Mouse (Mus musculus): ENCODE measurements around the gene Gdf5. TPM values are rescaled to one million over a fixed set of nuclear protein-coding genes. Genes with fewer than 3 reads are reported as not detected.
A peak's percentile ranks its signal among the peaks of the same experiment; 100 is the strongest.

Gene Gdf5
- 2.4 and 4.0 TPM in 2 replicates for polyA plus RNA-seq (2015; fragmentation: Nextera tagmentation; extraction: Ambion mirVana)

DNA sequence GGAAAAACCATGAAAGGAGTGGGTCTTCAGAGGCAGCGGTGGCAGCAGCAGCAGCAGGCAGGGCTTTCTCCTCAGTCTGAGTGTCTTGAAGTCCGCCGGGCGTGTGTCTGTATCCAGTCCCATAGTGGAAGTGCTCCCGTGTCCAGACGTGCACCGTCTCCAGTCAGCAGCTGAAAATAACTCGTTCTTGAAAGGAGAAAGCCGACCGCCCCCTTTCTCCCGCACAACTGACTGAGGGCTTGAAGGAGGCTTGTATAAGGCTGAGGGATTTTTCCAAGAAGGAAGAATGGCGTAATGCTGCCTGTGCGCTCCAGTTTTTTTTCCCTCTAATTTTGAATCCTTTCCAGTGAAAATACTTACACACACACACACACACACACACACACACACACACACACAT is at the start of gene Gdf5:
Gdf5 (minus strand) TSS at position 244 of the 400 bp plus-strand sequence.
- WGBS = 20% methylated on average over 13 of the region's 13 CpGs

DNA sequence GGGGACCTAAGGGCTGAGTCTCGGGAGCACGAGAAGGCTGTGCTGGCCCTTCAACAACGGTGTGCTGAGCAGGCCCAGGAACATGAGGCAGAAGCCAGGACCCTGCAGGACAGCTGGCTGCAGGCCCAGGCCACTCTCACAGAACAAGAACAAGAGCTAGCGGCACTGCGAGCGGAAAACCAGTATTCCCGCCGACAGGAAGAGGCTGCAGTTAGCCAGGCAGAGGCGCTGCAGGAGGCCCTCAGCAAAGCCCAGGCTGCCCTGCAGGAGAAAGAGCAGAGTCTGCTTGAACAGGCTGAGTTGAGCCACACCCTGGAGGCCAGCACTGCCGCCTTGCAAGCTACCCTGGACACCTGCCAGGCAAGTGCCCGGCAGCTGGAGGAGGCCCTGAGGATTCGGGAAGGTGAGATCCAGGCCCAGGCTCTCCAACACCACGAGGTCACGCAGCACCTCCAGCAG is 46.7 kb upstream of the Gdf5 start:
- no peak overlapping the region for H3K27ac ChIP-seq
- H3K36me3 ChIP-seq (ENCODE audit: poor library complexity, severe bottlenecking) = peaks cover 100% of the 10 kb centered on the region
- no peak overlapping the region for H3K4me3 ChIP-seq
- WGBS = 81% methylated on average over 14 of the region's 14 CpGs
- ATAC-seq = no peak
- H3K9ac ChIP-seq = no peak overlapping the region
- H3K27me3 ChIP-seq = no peaks in the 10 kb centered on the region
- H3K4me2 ChIP-seq = no peak overlapping the region
- H3K4me1 ChIP-seq = no peaks in the 10 kb centered on the region
- no peaks in the 10 kb centered on the region for H3K9me3 ChIP-seq (replicated peaks)

More for the DNA sequence above, at the start of gene Gdf5:
- Histone ChIP-seq H3K4me2 (peak within 1 kb of the TSS; percentile 51), H3K27ac (peak within 1 kb of the TSS; percentile 12; the same call in 1 of the 2 replicates), H3K4me3 (0 out of 2 replicates have a peak within 1 kb of the TSS, but pooled peaks have one; percentile 12), H3K27me3 (no peaks in the 10 kb centered on the region), H3K4me1 (peaks cover 45% of the 10 kb centered on the region), H3K36me3 (ENCODE audit: poor library complexity, severe bottlenecking) (no peaks in the 10 kb centered on the region), H3K9ac (peak within 1 kb of the TSS; percentile 41), H3K9me3 (replicated peaks) (no peaks in the 10 kb centered on the region)
- ATAC-seq = no peak

DNA sequence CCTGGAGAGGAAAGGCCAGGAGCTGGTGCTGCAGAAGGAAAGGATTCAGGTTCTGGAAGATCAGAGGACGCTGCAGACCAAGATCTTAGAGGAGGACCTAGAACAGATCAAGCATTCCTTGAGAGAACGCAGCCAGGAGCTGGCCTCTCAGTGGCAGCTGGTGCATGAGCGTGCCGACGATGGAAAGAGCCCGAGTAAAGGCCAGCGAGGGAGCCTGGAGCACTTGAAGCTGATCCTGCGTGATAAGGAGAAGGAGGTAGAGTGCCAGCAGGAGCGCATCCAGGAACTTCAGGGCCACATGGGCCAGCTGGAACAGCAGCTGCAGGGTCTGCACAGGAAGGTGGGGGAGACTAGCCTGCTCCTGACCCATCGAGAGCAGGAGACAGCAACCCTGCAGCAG is 46.0 kb upstream of the Gdf5 start:
- no peaks in the 10 kb centered on the region for H3K4me1 ChIP-seq
- no peak overlapping the region for H3K4me2 ChIP-seq
- H3K9ac ChIP-seq = no peak overlapping the region
- no peak overlapping the region for H3K27ac ChIP-seq
- H3K4me3 ChIP-seq = no peak overlapping the region
- no peaks in the 10 kb centered on the region for H3K27me3 ChIP-seq
- H3K9me3 ChIP-seq (replicated peaks) = no peaks in the 10 kb centered on the region
- 91% methylated on average over 10 of the region's 10 CpGs for WGBS
- peaks cover 100% of the 10 kb centered on the region for H3K36me3 ChIP-seq (ENCODE audit: poor library complexity, severe bottlenecking)
- ATAC-seq = no peak

DNA sequence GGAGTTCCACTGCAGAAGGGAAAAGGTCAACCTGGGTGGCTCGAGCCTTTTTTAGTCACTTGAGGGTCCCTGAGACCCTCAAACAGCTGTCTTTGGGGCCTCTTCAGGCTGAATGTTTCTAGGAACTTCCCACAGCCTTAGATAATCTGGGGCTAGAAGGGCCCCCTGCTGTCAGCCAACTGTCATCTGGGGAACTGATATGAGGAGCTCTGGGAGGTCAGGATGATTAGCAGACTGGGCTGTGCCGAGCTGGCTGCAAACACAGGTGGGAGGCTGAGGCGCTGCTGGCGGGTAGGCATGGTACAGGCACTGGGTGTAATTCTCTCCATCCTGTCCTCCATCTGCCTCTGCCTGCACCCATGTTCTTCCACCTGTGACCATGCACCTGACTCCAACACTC is 43.9 kb upstream of the Gdf5 start:
- H3K4me3 ChIP-seq = no peak overlapping the region
- WGBS = 73% methylated on average over 4 of the region's 4 CpGs
- no peaks in the 10 kb centered on the region for H3K4me1 ChIP-seq
- H3K9ac ChIP-seq = no peak overlapping the region
- ATAC-seq = no peak
- H3K9me3 ChIP-seq (replicated peaks) = no peaks in the 10 kb centered on the region
- H3K27ac ChIP-seq = no peak overlapping the region
- no peak overlapping the region for H3K4me2 ChIP-seq
- peaks cover 100% of the 10 kb centered on the region for H3K36me3 ChIP-seq (ENCODE audit: poor library complexity, severe bottlenecking)
- H3K27me3 ChIP-seq = no peaks in the 10 kb centered on the region

- no peak overlapping the region for H3K4me2 ChIP-seq
- H3K4me1 ChIP-seq = no peaks in the 10 kb centered on the region
- no peaks in the 10 kb centered on the region for H3K9me3 ChIP-seq (replicated peaks)
- H3K9ac ChIP-seq = no peak overlapping the region
- peaks cover 100% of the 10 kb centered on the region for H3K36me3 ChIP-seq (ENCODE audit: poor library complexity, severe bottlenecking)
- ATAC-seq = no peak
- H3K4me3 ChIP-seq = no peak overlapping the region
- no peaks in the 10 kb centered on the region for H3K27me3 ChIP-seq
- no peak overlapping the region for H3K27ac ChIP-seq
- 100% methylated on average over 6 of the region's 6 CpGs for WGBS
These were observed 42.0 kb upstream of the Gdf5 start for GRCm38 (mm10) chr2:155987131-155987530.

- H3K27ac ChIP-seq = no peak overlapping the region
- H3K4me3 ChIP-seq = no peak overlapping the region
- no peak overlapping the region for H3K4me2 ChIP-seq
- 91% methylated on average over 7 of the region's 7 CpGs for WGBS
- H3K27me3 ChIP-seq = no peaks in the 10 kb centered on the region
- peaks cover 100% of the 10 kb centered on the region for H3K36me3 ChIP-seq (ENCODE audit: poor library complexity, severe bottlenecking)
- no peaks in the 10 kb centered on the region for H3K9me3 ChIP-seq (replicated peaks)
- no peaks in the 10 kb centered on the region for H3K4me1 ChIP-seq
- H3K9ac ChIP-seq = no peak overlapping the region
- ATAC-seq = no peak
These were observed 40.6 kb upstream of the Gdf5 start for GRCm38 (mm10) chr2:155985776-155986175.

GRCm38 (mm10) chr2:155979328-155979991 is 34.3 kb upstream of the Gdf5 start:
- Histone ChIP-seq H3K27me3 (no peaks in the 10 kb centered on the region), H3K4me1 (no peaks in the 10 kb centered on the region), H3K4me2 (no peak overlapping the region), H3K27ac (no peak overlapping the region), H3K9ac (no peak overlapping the region), H3K9me3 (replicated peaks) (no peaks in the 10 kb centered on the region), H3K4me3 (no peak overlapping the region), H3K36me3 (ENCODE audit: poor library complexity, severe bottlenecking) (peaks cover 96% of the 10 kb centered on the region)
- no peak for ATAC-seq
- 89% methylated on average over 5 of the region's 5 CpGs for WGBS

- Histone ChIP-seq H3K4me1 (no peaks in the 10 kb centered on the region), H3K4me2 (no peak overlapping the region), H3K9ac (no peak overlapping the region), H3K9me3 (replicated peaks) (no peaks in the 10 kb centered on the region), H3K4me3 (no peak overlapping the region), H3K27me3 (no peaks in the 10 kb centered on the region), H3K27ac (no peak overlapping the region), H3K36me3 (ENCODE audit: poor library complexity, severe bottlenecking) (peaks cover 94% of the 10 kb centered on the region)
- 81% methylated on average over 14 of the region's 14 CpGs for WGBS
- no peak for ATAC-seq
These were observed 29.0 kb upstream of the Gdf5 start for GRCm38 (mm10) chr2:155974087-155974731.

DNA sequence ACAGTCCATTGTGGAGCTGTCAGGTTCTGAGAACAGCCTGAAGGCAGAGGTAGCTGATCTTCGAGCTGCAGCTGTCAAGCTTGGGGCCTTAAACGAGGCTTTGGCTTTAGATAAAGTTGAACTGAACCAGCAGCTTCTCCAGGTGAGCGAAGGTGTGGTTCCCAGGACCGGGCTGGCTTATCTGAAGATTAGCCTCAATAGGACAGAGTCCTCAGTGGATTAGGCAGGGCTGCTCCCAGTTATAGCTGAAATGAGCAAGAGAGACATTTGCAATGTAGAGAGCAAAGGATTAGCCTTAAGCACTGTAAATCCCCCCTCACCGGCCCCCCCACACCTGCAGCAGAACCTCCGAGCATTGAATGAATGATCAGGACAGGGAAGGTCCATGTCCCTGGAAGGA is 28.2 kb upstream of the Gdf5 start:
- H3K27me3 ChIP-seq = no peaks in the 10 kb centered on the region
- H3K27ac ChIP-seq = no peak overlapping the region
- no peak overlapping the region for H3K9ac ChIP-seq
- H3K36me3 ChIP-seq (ENCODE audit: poor library complexity, severe bottlenecking) = peaks cover 94% of the 10 kb centered on the region
- no peaks in the 10 kb centered on the region for H3K9me3 ChIP-seq (replicated peaks)
- no peaks in the 10 kb centered on the region for H3K4me1 ChIP-seq
- no peak for ATAC-seq
- no peak overlapping the region for H3K4me2 ChIP-seq
- no peak overlapping the region for H3K4me3 ChIP-seq
- 87% methylated on average over 6 of the region's 6 CpGs for WGBS

GRCm38 (mm10) chr2:155962991-155963390 is 17.8 kb upstream of the Gdf5 start:
- 47% methylated on average over 1 of the region's 1 CpGs for WGBS

DNA sequence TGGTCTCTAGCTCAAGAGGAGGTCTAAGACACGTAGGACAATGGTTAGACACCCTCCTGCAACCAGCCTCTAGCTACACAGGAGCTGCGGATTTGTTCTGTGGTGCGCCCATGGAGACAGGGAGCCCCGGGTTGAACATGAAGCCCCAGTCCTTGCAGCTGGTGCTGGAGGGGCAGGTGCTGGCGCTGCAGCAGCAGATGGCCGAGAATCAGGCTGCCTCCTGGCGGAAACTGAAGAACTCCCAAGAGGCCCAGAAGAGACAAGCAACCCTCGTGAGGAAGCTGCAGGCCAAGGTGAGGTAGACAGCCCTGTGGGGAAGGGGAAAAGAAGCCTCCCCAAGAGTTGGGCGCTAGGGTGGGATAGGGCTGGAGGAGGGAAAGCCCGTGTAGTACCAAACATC is 16.7 kb upstream of the Gdf5 start:
- Histone ChIP-seq H3K36me3 (ENCODE audit: poor library complexity, severe bottlenecking) (peaks cover 50% of the 10 kb centered on the region), H3K9ac (no peak overlapping the region)
- WGBS = 80% methylated on average over 10 of the region's 10 CpGs

More at GRCm38 (mm10) chr2:155962991-155963390, 17.8 kb upstream of the Gdf5 start:
- peaks cover 3% of the 10 kb centered on the region; the same call in 1 of the 2 replicates for H3K4me1 ChIP-seq
- no peak overlapping the region for H3K27ac ChIP-seq
- H3K4me3 ChIP-seq = no peak overlapping the region
- no peak overlapping the region for H3K4me2 ChIP-seq
- peaks cover 61% of the 10 kb centered on the region for H3K36me3 ChIP-seq (ENCODE audit: poor library complexity, severe bottlenecking)
- H3K27me3 ChIP-seq = no peaks in the 10 kb centered on the region
- H3K9me3 ChIP-seq (replicated peaks) = no peaks in the 10 kb centered on the region
- no peak for ATAC-seq
- H3K9ac ChIP-seq = no peak overlapping the region

DNA sequence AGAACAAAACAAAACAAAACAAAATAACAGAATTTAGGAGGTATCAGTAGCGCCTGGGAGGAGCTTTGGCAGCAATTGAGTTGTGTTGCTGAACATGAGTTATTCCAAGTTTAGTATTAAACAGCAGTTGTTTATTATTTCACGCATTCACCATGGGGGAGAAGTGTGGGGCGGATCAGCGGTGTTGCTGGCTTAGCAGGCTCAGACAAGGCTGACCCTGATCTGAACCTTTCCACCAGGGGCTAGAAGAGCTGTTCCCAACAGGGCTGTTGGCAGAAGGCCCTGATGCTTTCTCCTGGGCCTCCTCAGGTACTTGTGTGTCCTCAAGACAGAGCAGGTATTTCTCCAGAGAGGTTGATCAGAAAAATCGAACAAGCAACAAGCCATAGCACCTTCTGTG is 14.8 kb upstream of the Gdf5 start:
- no peak overlapping the region for H3K9ac ChIP-seq
- ATAC-seq = no peak
- H3K4me3 ChIP-seq = no peak overlapping the region
- H3K27me3 ChIP-seq = no peaks in the 10 kb centered on the region
- H3K27ac ChIP-seq = no peak overlapping the region
- 93% methylated on average over 5 of the region's 5 CpGs for WGBS
- H3K4me1 ChIP-seq = peaks cover 13% of the 10 kb centered on the region
- H3K36me3 ChIP-seq (ENCODE audit: poor library complexity, severe bottlenecking) = peaks cover 32% of the 10 kb centered on the region
- no peak overlapping the region for H3K4me2 ChIP-seq
- H3K9me3 ChIP-seq (replicated peaks) = no peaks in the 10 kb centered on the region

More for the DNA sequence above, 16.7 kb upstream of the Gdf5 start:
- no peaks in the 10 kb centered on the region for H3K9me3 ChIP-seq (replicated peaks)
- no peak overlapping the region for H3K4me2 ChIP-seq
- H3K4me1 ChIP-seq = peaks cover 13% of the 10 kb centered on the region
- H3K27ac ChIP-seq = no peak overlapping the region
- ATAC-seq = no peak
- H3K4me3 ChIP-seq = no peak overlapping the region
- no peaks in the 10 kb centered on the region for H3K27me3 ChIP-seq
